Mouse (Mus musculus) forebrain, postnatal 0 days (tissue): Measurements from ENCODE around the gene Myl6b. TPM values are rescaled to one million over a fixed set of nuclear protein-coding genes. Genes with fewer than 3 reads are reported as not detected.

Experiments
- ATAC-seq: fragments of 200-750 bp; cut with Nextera tagmentation; 2 replicates; pipeline ENCODE4 v1.8.0; 2017; ENCODE audit warnings: mild to moderate bottlenecking, moderate library complexity
- DNase-seq: peaks from one replicate; pipeline ENCODE4 v3.0.0-alpha.2; 2015
- H3K27ac ChIP-seq: fragments of 300-500 bp; sonication (generic); 2 replicates; pipeline ENCODE4 v1.5.1; 2014; ENCODE audit warnings: low read depth, mild to moderate bottlenecking, antibody characterized with exemption, low read length, moderate library complexity, mixed read lengths
- H3K27me3 ChIP-seq: fragments of 300-500 bp; sonication (generic); 2 replicates; pipeline ENCODE4 v1.6.1; 2014; ENCODE audit warnings: mild to moderate bottlenecking, low read length, mixed read lengths; ENCODE audit not compliant: insufficient read depth
- H3K36me3 ChIP-seq: fragments of 300-500 bp; sonication (generic); 2 replicates; pipeline ENCODE4 v1.6.1; 2014; ENCODE audit warnings: mild to moderate bottlenecking, moderate library complexity; ENCODE audit not compliant: insufficient read depth
- H3K4me1 ChIP-seq: fragments of 300-500 bp; sonication (generic); 2 replicates; pipeline ENCODE4 v1.6.1; 2014; ENCODE audit warnings: antibody characterized with exemption; ENCODE audit not compliant: insufficient read depth
- H3K4me2 ChIP-seq: fragments of 300-500 bp; sonication (generic); 2 replicates; pipeline ENCODE4 v1.6.1; 2014; ENCODE audit warnings: low read depth, mild to moderate bottlenecking, moderate library complexity
- H3K4me3 ChIP-seq: fragments of 300-500 bp; sonication (generic); 2 replicates; pipeline ENCODE4 v1.5.1; 2014; ENCODE audit warnings: low read depth, low read length, mixed read lengths
- H3K9ac ChIP-seq: fragments of 300-500 bp; sonication (generic); 2 replicates; pipeline ENCODE4 v1.6.1; 2014; ENCODE audit warnings: mild to moderate bottlenecking
- H3K9me3 ChIP-seq: fragments of 300-500 bp; sonication (generic); 2 replicates; pipeline ENCODE4 v1.6.1; 2016; ENCODE audit warnings: low read length
- CTCF ChIP-seq: sonication (generic); IDR thresholded peaks from 2 replicates; pipeline ENCODE4 v1.5.1; 2016; ENCODE audit warnings: antibody characterized with exemption, control low read depth, low read depth
- WGBS: fragments of 180-500 bp; shearing (Covaris S2); extraction: QIAGEN DNeasy Blood & Tissue Kit; methylation state at CpG from one replicate; pipeline ENCODE4 v1.1.7; 2014; 5-methylcytosine and 5-hydroxymethylcytosine counted together
- polyA plus RNA-seq: library from polyadenylated mRNA; unstranded; fragments of >200 nt; fragmentation: Nextera tagmentation; extraction: Ambion mirVana; gene quantifications from 2 replicates; pipeline ENCODE4 v1.2.1, GENCODE M21; 2015
- total RNA-seq: library from RNA; depleted of rRNA; stranded (reverse); fragments of >200 nt; gene quantifications from 2 replicates; pipeline ENCODE4 v1.2.3, GENCODE M21; 2014

Myl6b gene
- total and polyA plus RNA-seq, 2 experiments from 2014 or later = 4.8 to 31.4 TPM

DNA sequence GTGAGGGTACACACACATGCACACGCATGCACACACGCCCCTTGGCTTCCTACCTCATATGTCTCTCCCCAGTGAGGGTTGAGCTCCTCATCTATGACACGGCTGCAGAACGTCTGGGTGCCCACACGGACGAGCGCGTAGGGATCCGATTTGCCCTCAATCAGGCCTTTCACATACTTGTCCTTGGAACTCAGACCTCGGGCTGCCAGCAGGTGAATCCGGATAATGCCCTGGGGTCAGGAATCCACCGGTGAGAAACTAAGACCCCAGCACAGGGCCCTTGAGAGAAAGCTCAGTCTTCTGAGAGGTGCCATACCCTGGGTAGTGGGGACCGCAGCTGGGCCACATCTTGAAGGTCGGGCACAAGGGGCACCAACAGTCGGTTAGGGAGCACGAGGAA is 22.1 kb upstream of the Myl6b start:
- 85% methylated on average over 16 of the region's 16 CpGs for WGBS
- DNase-seq = no peak
- no peak for TF ChIP-seq CTCF
- H3K27me3 ChIP-seq = no peaks in the 10 kb centered on the region
- no peak overlapping the region for H3K4me2 ChIP-seq
- no peak overlapping the region for H3K4me3 ChIP-seq
- no peaks in the 10 kb centered on the region for H3K36me3 ChIP-seq
- no peak overlapping the region for H3K27ac ChIP-seq
- no peak for ATAC-seq
- H3K9me3 ChIP-seq = no peaks in the 10 kb centered on the region
- no peak overlapping the region for H3K9ac ChIP-seq
- 0 out of 2 replicates have a peak, but pooled peaks cover 3% of the 10 kb centered on the region for H3K4me1 ChIP-seq

DNA sequence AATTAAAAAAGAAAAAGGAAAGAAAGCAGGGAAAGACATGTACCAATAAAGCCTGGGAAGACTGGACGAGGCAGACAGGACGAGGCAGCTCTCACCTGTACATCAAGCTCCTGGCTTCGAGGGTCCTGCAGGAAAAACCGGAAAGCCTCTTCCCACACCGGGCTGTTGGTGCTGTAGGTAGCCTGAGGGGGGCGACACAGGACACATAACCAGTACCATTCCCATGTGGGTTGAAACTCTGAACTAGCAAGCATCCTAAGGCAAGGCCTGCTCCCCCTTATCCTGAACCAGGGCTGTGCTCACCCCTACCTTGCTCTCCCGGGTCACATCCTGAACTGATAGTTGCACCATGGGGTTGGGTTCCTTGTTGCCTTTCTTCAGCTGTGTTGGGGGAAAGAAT is 20.3 kb upstream of the Myl6b start:
- no peak overlapping the region for H3K4me3 ChIP-seq
- WGBS = 69% methylated on average over 7 of the region's 7 CpGs
- peak; percentile 55 for TF ChIP-seq CTCF

DNA sequence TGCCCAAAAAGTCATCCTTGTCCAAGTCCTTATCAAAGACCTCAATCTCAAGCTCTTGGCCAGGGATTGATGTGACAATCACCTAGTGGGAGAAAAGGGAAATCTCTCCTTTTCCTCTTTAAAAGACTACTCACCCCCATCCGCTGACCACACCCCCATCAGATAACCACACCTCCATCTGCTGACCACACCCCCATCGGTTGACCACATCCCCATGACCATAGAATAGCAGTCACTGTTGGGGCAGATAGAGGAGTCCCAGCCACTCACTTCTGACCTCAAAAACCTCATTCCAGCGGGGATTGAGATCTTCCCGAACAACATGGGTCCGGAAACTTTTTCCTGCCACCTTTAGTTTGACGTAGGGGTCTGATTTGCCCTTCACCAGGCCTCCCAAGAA is 18.2 kb upstream of the Myl6b start:
- ATAC-seq (no peak), DNase-seq (no peak)
- Histone ChIP-seq H3K4me1 (no peaks in the 10 kb centered on the region), H3K27me3 (no peaks in the 10 kb centered on the region), H3K4me3 (no peak overlapping the region), H3K36me3 (no peaks in the 10 kb centered on the region; the same call in 1 of the 2 replicates), H3K4me2 (no peak overlapping the region), H3K27ac (no peak overlapping the region), H3K9me3 (no peaks in the 10 kb centered on the region), H3K9ac (no peak overlapping the region)
- no peak for TF ChIP-seq CTCF
- 19% methylated on average over 6 of the region's 6 CpGs for whole genome bisulfite sequencing

More for the DNA sequence above, 20.3 kb upstream of the Myl6b start:
- H3K27ac ChIP-seq = no peak overlapping the region
- H3K4me2 ChIP-seq = no peak overlapping the region
- DNase-seq = peak; percentile 16
- H3K4me1 ChIP-seq = no peaks in the 10 kb centered on the region
- H3K27me3 ChIP-seq = no peaks in the 10 kb centered on the region
- ATAC-seq = 0 out of 2 replicates have a peak, but pooled peaks have one; percentile 45
- H3K9ac ChIP-seq = no peak overlapping the region
- no peaks in the 10 kb centered on the region for H3K9me3 ChIP-seq
- H3K36me3 ChIP-seq = no peaks in the 10 kb centered on the region; the same call in 1 of the 2 replicates

DNA sequence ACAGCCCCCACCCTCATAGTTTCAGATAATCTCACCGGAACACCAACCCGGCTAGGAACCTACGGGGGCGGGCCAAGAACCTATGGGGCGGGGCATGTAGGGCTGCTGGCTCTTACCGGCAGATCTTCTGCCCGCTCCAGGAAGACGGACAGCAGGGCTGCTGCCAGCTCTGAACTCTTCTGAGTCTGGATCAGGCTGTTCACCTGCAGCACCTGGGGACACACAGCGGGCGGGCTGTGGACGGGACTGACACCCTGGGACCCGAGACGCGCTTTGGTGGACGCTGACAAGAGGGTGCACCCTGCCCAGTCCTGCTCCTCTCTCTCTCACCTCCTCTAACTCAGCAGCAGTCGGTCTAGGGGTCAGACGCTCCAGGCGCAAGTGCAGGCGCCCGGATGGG is 17.5 kb upstream of the Myl6b start:
- no peaks in the 10 kb centered on the region for H3K27me3 ChIP-seq
- 0 out of 2 replicates have a peak overlapping the region, but pooled peaks have one; percentile 8 for H3K4me2 ChIP-seq
- WGBS = 19% methylated on average over 20 of the region's 20 CpGs

DNA sequence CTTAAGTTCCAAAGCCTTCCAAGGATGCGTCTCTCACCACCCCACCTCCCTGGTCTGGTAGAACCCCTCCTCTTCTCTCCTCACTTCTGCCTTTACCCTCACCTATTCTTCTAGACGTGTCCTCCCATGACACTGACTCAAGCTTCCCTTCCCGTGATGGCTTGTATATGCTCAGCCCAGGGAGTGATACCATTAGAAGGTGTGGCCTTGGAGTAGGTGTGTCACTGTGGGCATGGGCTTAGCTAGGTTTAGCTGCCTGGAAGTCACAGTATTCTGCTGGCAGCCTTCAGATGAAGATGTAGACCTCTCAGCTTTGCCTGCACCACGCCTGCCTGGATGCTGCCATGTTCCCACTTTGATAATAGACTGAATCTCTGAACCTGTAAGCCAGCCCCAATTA is 16.6 kb upstream of the Myl6b start:
- H3K4me2 ChIP-seq = no peak overlapping the region
- no peaks in the 10 kb centered on the region for H3K4me1 ChIP-seq
- no peak overlapping the region for H3K27ac ChIP-seq
- no peaks in the 10 kb centered on the region for H3K9me3 ChIP-seq
- no peaks in the 10 kb centered on the region for H3K27me3 ChIP-seq
- 80% methylated on average over 4 of the region's 4 CpGs for WGBS
- no peak overlapping the region for H3K9ac ChIP-seq
- no peak for TF ChIP-seq CTCF
- DNase-seq (no peak), ATAC-seq (no peak)
- no peak overlapping the region for H3K4me3 ChIP-seq
- peaks cover 8% of the 10 kb centered on the region for H3K36me3 ChIP-seq

More for the DNA sequence above, 17.5 kb upstream of the Myl6b start:
- DNase-seq (no peak), ATAC-seq (no peak)
- H3K9me3 ChIP-seq = no peaks in the 10 kb centered on the region
- no peaks in the 10 kb centered on the region for H3K4me1 ChIP-seq
- no peak overlapping the region for H3K4me3 ChIP-seq
- no peak for TF ChIP-seq CTCF
- H3K36me3 ChIP-seq = no peaks in the 10 kb centered on the region; the same call in 1 of the 2 replicates
- H3K27ac ChIP-seq = no peak overlapping the region
- H3K9ac ChIP-seq = no peak overlapping the region

DNA sequence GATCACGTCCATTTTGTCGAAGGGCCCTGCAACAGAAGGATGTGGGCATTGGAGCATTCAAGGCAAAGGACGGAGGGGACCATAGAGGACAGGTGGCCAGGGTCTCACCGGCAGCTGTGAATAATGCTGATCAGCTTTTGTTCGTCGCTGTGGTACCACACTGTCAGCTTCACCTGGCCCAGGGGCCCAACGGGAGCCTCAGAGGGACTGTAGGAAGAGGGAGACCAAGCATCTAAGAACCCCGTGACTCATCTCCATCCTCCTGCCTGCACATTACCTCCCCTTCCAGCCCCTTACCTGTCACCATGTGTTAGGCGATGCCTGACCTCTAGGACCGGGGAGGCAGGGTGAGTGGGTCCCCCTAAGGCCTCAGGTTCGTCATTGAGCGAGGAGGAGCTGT is 13.3 kb upstream of the Myl6b start:
- no peak overlapping the region for H3K4me3 ChIP-seq
- H3K9me3 ChIP-seq = no peaks in the 10 kb centered on the region
- H3K27ac ChIP-seq = no peak overlapping the region
- no peaks in the 10 kb centered on the region for H3K4me1 ChIP-seq
- DNase-seq (no peak), ATAC-seq (no peak)
- no peaks in the 10 kb centered on the region for H3K27me3 ChIP-seq
- peaks cover 19% of the 10 kb centered on the region for H3K36me3 ChIP-seq
- TF ChIP-seq CTCF = no peak
- WGBS = 84% methylated on average over 12 of the region's 12 CpGs
- no peak overlapping the region for H3K9ac ChIP-seq
- no peak overlapping the region for H3K4me2 ChIP-seq

DNA sequence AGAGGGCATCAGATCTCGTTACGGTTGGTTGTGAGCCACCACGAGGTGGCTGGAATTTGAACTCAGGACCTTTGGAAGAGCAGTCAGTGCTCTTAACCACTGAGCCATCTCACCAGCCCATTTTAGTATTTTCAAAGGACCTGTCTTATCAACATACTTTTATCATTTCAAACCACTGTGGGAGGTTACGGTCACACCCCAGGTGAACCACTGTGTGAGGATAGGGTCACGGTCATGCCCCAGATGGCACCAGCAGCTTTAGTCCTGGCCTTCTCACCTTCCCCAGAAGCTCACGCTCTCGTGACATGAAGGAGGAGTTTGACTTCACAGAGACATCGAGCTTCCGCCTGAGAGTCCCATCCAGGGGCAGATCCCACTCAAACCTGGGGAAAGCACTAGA is 12.7 kb upstream of the Myl6b start:
- H3K4me1 ChIP-seq = no peaks in the 10 kb centered on the region
- DNase-seq = no peak
- TF ChIP-seq CTCF = no peak
- H3K4me3 ChIP-seq = no peak overlapping the region
- H3K4me2 ChIP-seq = no peak overlapping the region
- H3K27me3 ChIP-seq = no peaks in the 10 kb centered on the region
- no peak overlapping the region for H3K9ac ChIP-seq
- H3K27ac ChIP-seq = no peak overlapping the region
- H3K9me3 ChIP-seq = no peaks in the 10 kb centered on the region
- peaks cover 19% of the 10 kb centered on the region for H3K36me3 ChIP-seq
- ATAC-seq = no peak
- WGBS = 92% methylated on average over 9 of the region's 9 CpGs
